Mouse (Mus musculus) lung, embryonic 16.5 days (tissue): ENCODE measurements around the gene AC129217.1. TPM values are rescaled to one million over a fixed set of nuclear protein-coding genes. Genes with fewer than 3 reads are reported as not detected.

Experiments
- ATAC-seq: fragments of 200-750 bp; cut with Nextera tagmentation; 2 replicates; pipeline ENCODE4 v1.8.0; 2017; ENCODE audit warnings: low read depth, mild to moderate bottlenecking, moderate library complexity
- H3K27ac ChIP-seq: fragments of 300-500 bp; sonication (generic); 2 replicates; pipeline ENCODE4 v1.5.1; 2014; ENCODE audit warnings: mild to moderate bottlenecking, control low read depth, low read length
- H3K27me3 ChIP-seq: fragments of 300-500 bp; sonication (generic); 2 replicates; pipeline ENCODE4 v1.6.1; 2014; ENCODE audit warnings: low read depth, low read length, mixed read lengths; ENCODE audit not compliant: control insufficient read depth, insufficient read depth
- H3K36me3 ChIP-seq: fragments of 300-500 bp; sonication (generic); 2 replicates; pipeline ENCODE4 v1.6.1; 2014; ENCODE audit warnings: low read length; ENCODE audit not compliant: control insufficient read depth, insufficient read depth
- H3K4me1 ChIP-seq: fragments of 300-500 bp; sonication (generic); replicated peaks from 2 replicates; pipeline ENCODE4 v1.6.1; 2014; ENCODE audit warnings: low read length, mixed read lengths; ENCODE audit not compliant: control insufficient read depth, insufficient read depth
- H3K4me2 ChIP-seq: fragments of 300-500 bp; sonication (generic); 2 replicates; pipeline ENCODE4 v1.6.1; 2014; ENCODE audit warnings: low read depth, low read length, control low read depth
- H3K4me3 ChIP-seq: fragments of 300-500 bp; sonication (generic); 2 replicates; pipeline ENCODE4 v1.5.1; 2014; ENCODE audit warnings: mild to moderate bottlenecking, low read length, control low read depth
- H3K9ac ChIP-seq: fragments of 300-500 bp; sonication (generic); 2 replicates; pipeline ENCODE4 v1.6.1; 2014; ENCODE audit warnings: low read length, control low read depth
- H3K9me3 ChIP-seq: fragments of 300-500 bp; sonication (generic); 2 replicates; pipeline ENCODE4 v1.6.1; 2016; ENCODE audit warnings: low read length; ENCODE audit not compliant: control insufficient read depth
- WGBS: fragments of 180-500 bp; shearing (Covaris S2); extraction: QIAGEN DNeasy Blood & Tissue Kit; methylation state at CpG from one replicate; pipeline ENCODE4 v1.1.7; 2014; 5-methylcytosine and 5-hydroxymethylcytosine counted together
- polyA plus RNA-seq: library from polyadenylated mRNA; unstranded; fragments of >200 nt; fragmentation: Nextera tagmentation; extraction: Ambion mirVana; gene quantifications from 2 replicates; pipeline ENCODE4 v1.2.1, GENCODE M21; 2015

Gene AC129217.1
- polyA plus RNA-seq, 1 experiment from 2014 or later: not detected

GRCm38 (mm10) chr19:8803204-8803780, 26.3 kb upstream of the AC129217.1 start:
- ATAC-seq: no peak
- Histone ChIP-seq H3K27ac (peak overlapping the region; percentile 90; the same call in 1 of the 2 replicates), H3K9ac (no peak overlapping the region), H3K36me3 (peaks cover 13% of the 10 kb centered on the region), H3K4me2 (peak overlapping the region; percentile 53; the same call in 1 of the 2 replicates), H3K4me3 (peak overlapping the region; percentile 73; the same call in 1 of the 2 replicates), H3K4me1 (peaks cover 9% of the 10 kb centered on the region; the same call in 1 of the 2 replicates), H3K27me3 (no peaks in the 10 kb centered on the region), H3K9me3 (no peaks in the 10 kb centered on the region)
- WGBS: 82% methylated on average over 9 of the region's 9 CpGs

GRCm38 (mm10) chr19:8803879-8804660, 25.5 kb upstream of the AC129217.1 start:
- H3K4me2 ChIP-seq: no peak overlapping the region
- H3K9me3 ChIP-seq: no peaks in the 10 kb centered on the region
- ATAC-seq: no peak
- H3K9ac ChIP-seq: no peak overlapping the region
- H3K4me3 ChIP-seq: no peak overlapping the region
- H3K36me3 ChIP-seq: peaks cover 17% of the 10 kb centered on the region
- H3K27ac ChIP-seq: no peak overlapping the region
- H3K27me3 ChIP-seq: no peaks in the 10 kb centered on the region
- WGBS: 91% methylated on average over 11 of the region's 11 CpGs
- H3K4me1 ChIP-seq: peaks cover 9% of the 10 kb centered on the region; the same call in 1 of the 2 replicates

- H3K4me2 ChIP-seq: no peak overlapping the region
- ATAC-seq: no peak
- H3K4me1 ChIP-seq: peaks cover 5% of the 10 kb centered on the region; the same call in 1 of the 2 replicates
- H3K9me3 ChIP-seq: no peaks in the 10 kb centered on the region
- no peak overlapping the region for H3K9ac ChIP-seq
- H3K27me3 ChIP-seq: no peaks in the 10 kb centered on the region
- no peak overlapping the region for H3K27ac ChIP-seq
- H3K4me3 ChIP-seq: no peak overlapping the region
- H3K36me3 ChIP-seq: peaks cover 36% of the 10 kb centered on the region
- WGBS: 89% methylated on average over 5 of the region's 5 CpGs
These were observed 22.8 kb upstream of the AC129217.1 start for GRCm38 (mm10) chr19:8806810-8807209.

GRCm38 (mm10) chr19:8815812-8816211, 13.8 kb upstream of the AC129217.1 start:
- Histone ChIP-seq H3K27ac (no peak overlapping the region), H3K4me3 (no peak overlapping the region), H3K9me3 (no peaks in the 10 kb centered on the region), H3K4me2 (no peak overlapping the region), H3K9ac (no peak overlapping the region), H3K4me1 (peaks cover 17% of the 10 kb centered on the region), H3K36me3 (peaks cover 21% of the 10 kb centered on the region), H3K27me3 (no peaks in the 10 kb centered on the region)
- no peak for ATAC-seq
- WGBS: 73% methylated on average over 11 of the region's 11 CpGs

GRCm38 (mm10) chr19:8817001-8817400, 12.6 kb upstream of the AC129217.1 start:
- Histone ChIP-seq H3K27ac (no peak overlapping the region), H3K27me3 (no peaks in the 10 kb centered on the region), H3K9me3 (no peaks in the 10 kb centered on the region), H3K4me1 (peaks cover 20% of the 10 kb centered on the region), H3K4me2 (no peak overlapping the region), H3K36me3 (peaks cover 13% of the 10 kb centered on the region), H3K9ac (0 out of 2 replicates have a peak overlapping the region, but pooled peaks have one; percentile 16), H3K4me3 (no peak overlapping the region)
- WGBS: 70% methylated on average over 3 of the region's 3 CpGs
- no peak for ATAC-seq

GRCm38 (mm10) chr19:8818301-8818798, 11.2 kb upstream of the AC129217.1 start:
- Histone ChIP-seq H3K27ac (peak overlapping the region; percentile 99), H3K27me3 (no peaks in the 10 kb centered on the region), H3K4me3 (peak overlapping the region; percentile 100), H3K4me2 (peak overlapping the region; percentile 98), H3K36me3 (peaks cover 8% of the 10 kb centered on the region), H3K9ac (peak overlapping the region; percentile 85), H3K9me3 (no peaks in the 10 kb centered on the region), H3K4me1 (peaks cover 28% of the 10 kb centered on the region)
- ATAC-seq: no peak
- 15% methylated on average over 14 of the region's 14 CpGs for WGBS

- Histone ChIP-seq H3K9me3 (no peaks in the 10 kb centered on the region), H3K9ac (peak within 1 kb of the TSS; percentile 98), H3K4me3 (peak within 1 kb of the TSS; percentile 100), H3K27ac (peak within 1 kb of the TSS; percentile 99), H3K4me2 (peak within 1 kb of the TSS; percentile 98), H3K36me3 (peaks cover 12% of the 10 kb centered on the region), H3K27me3 (no peaks in the 10 kb centered on the region), H3K4me1 (peaks cover 28% of the 10 kb centered on the region)
- WGBS: under 1% methylated on average over 33 of the region's 33 CpGs
- peak; percentile 93 for ATAC-seq
These were observed 10.6 kb upstream of the AC129217.1 start, which contains the start of gene Ttc9c for GRCm38 (mm10) chr19:8818801-8819595. Ttc9c (minus strand) TSS chr19:8819333.

GRCm38 (mm10) chr19:8819596-8820423, 9.8 kb upstream of the AC129217.1 start, which contains the start of gene Hnrnpul2:
Hnrnpul2 (plus strand) TSS chr19:8820010.
- Histone ChIP-seq H3K27ac (peak within 1 kb of the TSS; percentile 99), H3K4me3 (peak within 1 kb of the TSS; percentile 100), H3K4me1 (peaks cover 28% of the 10 kb centered on the region), H3K27me3 (no peaks in the 10 kb centered on the region), H3K36me3 (peaks cover 18% of the 10 kb centered on the region), H3K4me2 (peak within 1 kb of the TSS; percentile 98), H3K9me3 (no peaks in the 10 kb centered on the region), H3K9ac (peak within 1 kb of the TSS; percentile 98)
- under 1% methylated on average over 82 of the region's 83 CpGs for WGBS
- peak; percentile 95 for ATAC-seq
